Mouse (Mus musculus) neural tube, embryonic 13.5 days (tissue): ENCODE results near the gene March4. TPM values are rescaled to one million over a fixed set of nuclear protein-coding genes. Genes with fewer than 3 reads are reported as not detected.
A peak's percentile ranks its signal among the peaks of the same experiment; 100 is the strongest.

Experiments
- ATAC-seq: fragments of 200-750 bp; cut with Nextera tagmentation; 2 replicates; pipeline ENCODE4 v1.8.0; 2017; ENCODE audit warnings: low read depth, mild to moderate bottlenecking, moderate TSS enrichment, moderate library complexity
- H3K27ac ChIP-seq: fragments of 300-500 bp; sonication (generic); replicated peaks from 2 replicates; pipeline ENCODE4 v1.5.1; 2015; ENCODE audit warnings: moderate library complexity, mild to moderate bottlenecking, inconsistent platforms
- H3K27me3 ChIP-seq: fragments of 300-500 bp; sonication (generic); 2 replicates; pipeline ENCODE4 v1.6.1; 2015; ENCODE audit warnings: mild to moderate bottlenecking, inconsistent platforms
- H3K36me3 ChIP-seq: fragments of 300-500 bp; sonication (generic); 2 replicates; pipeline ENCODE4 v1.6.1; 2015; ENCODE audit warnings: mild to moderate bottlenecking, inconsistent platforms
- H3K4me1 ChIP-seq: fragments of 300-500 bp; sonication (generic); replicated peaks from 2 replicates; pipeline ENCODE4 v1.6.1; 2015; ENCODE audit warnings: inconsistent platforms
- H3K4me2 ChIP-seq: fragments of 300-500 bp; sonication (generic); 2 replicates; pipeline ENCODE4 v1.6.1; 2015; ENCODE audit warnings: inconsistent platforms, mild to moderate bottlenecking, moderate library complexity
- H3K4me3 ChIP-seq: fragments of 300-500 bp; sonication (generic); 2 replicates; pipeline ENCODE4 v1.5.1; 2015; ENCODE audit warnings: mild to moderate bottlenecking, inconsistent platforms
- H3K9ac ChIP-seq: fragments of 300-500 bp; sonication (generic); 2 replicates; pipeline ENCODE4 v1.6.1; 2015; ENCODE audit warnings: moderate library complexity, mild to moderate bottlenecking, inconsistent platforms
- H3K9me3 ChIP-seq: fragments of 300-500 bp; sonication (generic); 2 replicates; pipeline ENCODE4 v1.6.1; 2016; ENCODE audit warnings: inconsistent platforms
- WGBS: fragments of 180-500 bp; shearing (Covaris S2); methylation state at CpG from one replicate; pipeline ENCODE4 v1.1.7; 2015; 5-methylcytosine and 5-hydroxymethylcytosine counted together
- polyA plus RNA-seq: library from polyadenylated mRNA; unstranded; fragments of >200 nt; fragmentation: Nextera tagmentation; extraction: Ambion mirVana; gene quantifications from 2 replicates; pipeline ENCODE4 v1.2.1, GENCODE M21; 2015

Gene March4
- polyA plus RNA-seq, 1 experiment from 2014 or later: 7.8 TPM

GRCm38 (mm10) chr1:72567056-72567455, 30.3 kb upstream of the March4 start:
- Histone ChIP-seq H3K9ac (0 out of 2 replicates have a peak overlapping the region, but pooled peaks have one; percentile 38), H3K27ac (peak overlapping the region; percentile 7)
- WGBS: 28% methylated on average over 9 of the region's 9 CpGs

DNA sequence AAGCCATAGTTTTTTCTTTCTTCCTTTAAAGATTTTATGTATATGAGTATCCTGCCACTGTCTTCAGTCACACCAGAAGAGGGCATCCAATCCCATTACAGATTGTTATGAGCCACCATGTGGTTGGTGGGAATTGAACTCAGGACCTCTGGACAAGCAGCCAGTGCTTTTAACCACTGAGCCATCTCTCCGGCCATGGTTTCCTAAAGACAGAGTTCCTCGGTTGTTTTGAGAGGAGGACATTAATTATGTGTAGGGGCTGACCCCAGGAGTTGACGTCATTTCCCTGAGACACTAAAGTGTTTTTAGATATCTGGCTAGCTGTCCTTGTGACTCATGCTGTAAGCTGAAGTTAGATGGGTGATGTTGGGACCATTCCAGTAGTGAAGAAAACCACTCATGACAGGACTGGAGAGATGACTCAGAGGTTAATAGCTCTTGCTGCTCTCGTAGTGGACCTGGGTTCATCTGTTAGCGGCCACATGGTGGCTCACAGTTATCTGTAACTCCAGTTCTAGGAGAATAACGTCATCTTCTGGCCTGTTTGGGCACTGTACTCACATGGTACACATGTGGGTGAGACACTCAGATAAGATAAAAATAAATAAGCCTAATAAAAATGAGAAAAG, 27.7 kb upstream of the March4 start:
- Histone ChIP-seq H3K4me1 (0 out of 2 replicates have a peak, but pooled peaks cover 6% of the 10 kb centered on the region), H3K27ac (no peak overlapping the region), H3K36me3 (no peaks in the 10 kb centered on the region), H3K4me3 (no peak overlapping the region), H3K9me3 (no peaks in the 10 kb centered on the region), H3K27me3 (no peaks in the 10 kb centered on the region), H3K4me2 (no peak overlapping the region), H3K9ac (no peak overlapping the region)
- ATAC-seq: no peak
- 76% methylated on average over 6 of the region's 6 CpGs for WGBS

More at GRCm38 (mm10) chr1:72567056-72567455, 30.3 kb upstream of the March4 start:
- Histone ChIP-seq H3K27me3 (no peaks in the 10 kb centered on the region; the same call in 1 of the 2 replicates), H3K4me1 (0 out of 2 replicates have a peak, but pooled peaks cover 6% of the 10 kb centered on the region), H3K4me3 (peak overlapping the region; percentile 19), H3K36me3 (no peaks in the 10 kb centered on the region), H3K9me3 (no peaks in the 10 kb centered on the region), H3K4me2 (peak overlapping the region; percentile 41)
- ATAC-seq: no peak

DNA sequence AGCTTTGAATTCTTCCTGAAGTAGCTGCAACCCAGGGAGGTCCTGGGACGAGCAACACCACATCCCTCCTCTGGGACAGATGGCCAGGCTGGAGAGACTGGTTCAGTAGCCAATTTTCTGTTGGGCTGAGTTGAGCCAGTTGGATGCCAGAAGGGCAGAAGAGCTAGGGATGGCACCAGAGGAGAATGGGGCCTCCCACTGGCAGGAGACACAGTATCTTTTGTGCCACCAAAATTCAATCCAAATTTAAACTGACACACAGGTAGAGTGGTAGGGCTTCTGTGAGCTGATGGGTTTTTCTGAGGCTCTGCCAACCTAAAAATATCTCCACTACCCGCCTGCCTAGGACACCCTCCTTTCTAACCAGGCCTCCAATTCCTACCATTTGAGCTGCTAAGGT, 21.9 kb upstream of the March4 start:
- Histone ChIP-seq H3K4me1 (no peaks in the 10 kb centered on the region), H3K36me3 (no peaks in the 10 kb centered on the region), H3K27me3 (no peaks in the 10 kb centered on the region), H3K4me3 (no peak overlapping the region), H3K9ac (no peak overlapping the region), H3K4me2 (no peak overlapping the region), H3K27ac (no peak overlapping the region), H3K9me3 (no peaks in the 10 kb centered on the region)
- 33% methylated on average over 2 of the region's 2 CpGs for WGBS
- no peak for ATAC-seq

DNA sequence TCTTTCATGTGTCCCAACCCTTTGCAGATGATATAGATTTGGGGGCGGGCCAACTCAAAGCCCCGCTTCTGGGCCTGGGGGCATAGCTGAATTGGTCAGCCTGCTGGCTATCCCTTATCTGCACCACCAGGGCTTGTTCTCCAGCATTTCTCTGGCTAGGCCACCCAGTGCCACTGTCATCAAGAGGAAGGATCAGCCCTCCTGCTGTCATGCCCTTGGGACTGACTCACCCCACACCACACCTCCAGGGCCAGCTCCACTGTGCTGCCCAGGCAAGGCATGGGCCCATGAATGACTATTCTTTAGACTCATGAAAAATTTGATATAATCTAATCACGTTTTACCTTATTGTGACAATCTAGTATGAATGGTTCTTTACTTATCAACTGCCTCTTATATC, 19.7 kb upstream of the March4 start:
- no peaks in the 10 kb centered on the region for H3K36me3 ChIP-seq
- no peaks in the 10 kb centered on the region for H3K9me3 ChIP-seq

DNA sequence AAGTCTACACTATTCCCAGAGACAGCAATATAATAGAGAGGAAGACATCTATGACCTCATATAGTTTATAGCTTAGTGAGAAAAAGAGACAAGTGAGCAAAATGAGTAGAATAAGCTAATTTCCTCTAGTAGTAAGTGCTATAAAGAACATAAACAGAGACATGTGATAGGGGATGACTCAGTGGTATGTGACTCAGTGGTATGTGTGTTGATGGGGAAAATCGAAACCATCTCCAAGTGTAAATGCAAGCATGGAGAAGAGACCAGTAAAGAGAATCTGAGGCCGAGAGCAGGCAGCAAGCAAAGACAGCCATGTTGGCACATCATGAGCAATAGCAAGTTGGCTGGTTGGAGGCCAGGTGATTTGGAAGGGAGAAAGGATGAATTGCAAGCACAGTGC, 13.6 kb upstream of the March4 start:
- Histone ChIP-seq H3K9me3 (no peaks in the 10 kb centered on the region), H3K27ac (no peak overlapping the region), H3K4me2 (no peak overlapping the region), H3K27me3 (no peaks in the 10 kb centered on the region), H3K4me3 (no peak overlapping the region), H3K36me3 (no peaks in the 10 kb centered on the region), H3K9ac (no peak overlapping the region), H3K4me1 (no peaks in the 10 kb centered on the region)
- ATAC-seq: no peak
- 91% methylated on average over 2 of the region's 2 CpGs for WGBS

More for the DNA sequence above, 19.7 kb upstream of the March4 start:
- no peak for ATAC-seq
- no peak overlapping the region for H3K9ac ChIP-seq
- no peaks in the 10 kb centered on the region for H3K4me1 ChIP-seq
- 87% methylated on average over 3 of the region's 3 CpGs for WGBS
- H3K4me3 ChIP-seq: no peak overlapping the region
- H3K27ac ChIP-seq: no peak overlapping the region
- no peaks in the 10 kb centered on the region for H3K27me3 ChIP-seq
- no peak overlapping the region for H3K4me2 ChIP-seq

DNA sequence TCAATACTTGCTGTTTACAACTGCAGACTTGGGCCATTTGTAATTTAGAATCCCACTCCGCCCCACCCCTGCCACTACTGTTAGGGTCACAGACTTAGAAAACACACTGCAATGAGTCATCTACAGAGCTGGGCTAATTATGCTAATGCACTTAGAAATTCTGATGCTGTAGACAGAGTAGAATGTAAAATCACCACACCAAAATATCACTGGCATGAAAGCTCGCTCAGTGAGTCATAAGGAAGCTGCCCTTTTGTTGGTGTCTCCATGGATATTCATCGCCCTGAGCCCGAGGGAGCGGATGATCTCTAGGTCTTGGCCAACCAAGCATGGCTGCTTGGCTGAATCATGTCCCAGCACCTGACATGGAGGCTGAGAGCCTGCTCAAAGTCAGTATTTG, 1.5 kb upstream of the March4 start:
- peaks cover 47% of the 10 kb centered on the region for H3K4me1 ChIP-seq
- H3K27me3 ChIP-seq: 0 out of 2 replicates have a peak, but pooled peaks cover 8% of the 10 kb centered on the region
- 66% methylated on average over 5 of the region's 5 CpGs for WGBS
- 0 out of 2 replicates have a peak overlapping the region, but pooled peaks have one; percentile 5 for H3K27ac ChIP-seq
- peak overlapping the region; percentile 66 for H3K4me2 ChIP-seq
- no peak for ATAC-seq
- H3K9me3 ChIP-seq: no peaks in the 10 kb centered on the region
- no peak overlapping the region for H3K9ac ChIP-seq
- H3K4me3 ChIP-seq: no peak overlapping the region
- H3K36me3 ChIP-seq: no peaks in the 10 kb centered on the region

DNA sequence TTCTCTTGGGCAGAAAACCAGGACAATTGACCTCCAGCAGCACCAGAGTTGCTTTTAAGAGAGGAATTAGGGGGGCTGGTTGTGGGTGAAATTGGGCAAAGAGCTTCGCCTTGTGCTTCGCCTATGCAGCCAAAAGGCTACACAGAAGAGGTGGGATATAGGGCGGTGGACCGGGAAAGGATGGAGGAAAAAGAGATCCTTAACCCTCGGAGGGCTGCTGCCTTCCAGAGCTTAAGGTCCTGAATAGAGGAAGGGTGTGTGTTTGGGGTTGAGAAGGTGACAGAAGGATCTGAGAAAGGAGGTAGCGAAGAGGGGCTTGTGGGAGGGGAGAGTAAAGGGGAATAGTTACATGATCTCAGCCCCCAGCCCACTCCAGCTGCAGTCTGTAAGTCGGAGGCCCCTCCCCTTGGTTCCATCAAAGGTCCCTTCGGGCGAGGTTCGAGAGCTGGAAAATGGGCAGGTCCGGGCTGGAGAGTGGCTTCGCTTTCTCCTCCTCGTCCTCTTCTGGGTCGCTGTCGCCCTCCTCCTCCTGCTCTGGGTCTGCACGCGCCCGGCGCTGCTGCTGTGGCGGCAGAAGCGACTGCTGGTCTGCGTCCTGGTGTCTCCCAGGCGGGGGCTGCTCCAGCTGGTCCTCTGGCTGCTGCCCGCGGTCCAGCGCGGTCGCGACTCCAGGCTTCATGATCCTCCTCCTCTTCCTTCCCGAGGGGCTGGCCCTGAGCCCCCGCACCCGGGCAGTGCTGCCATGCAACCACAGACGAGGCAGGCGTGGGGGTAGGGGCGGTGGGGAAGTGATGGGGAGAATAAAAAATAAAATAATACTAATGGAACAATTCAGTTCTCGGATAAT, 782 bp downstream of the March4 start:
- Histone ChIP-seq H3K36me3 (no peaks in the 10 kb centered on the region), H3K27me3 (0 out of 2 replicates have a peak, but pooled peaks cover 8% of the 10 kb centered on the region), H3K4me3 (peak overlapping the region; percentile 68), H3K27ac (peak overlapping the region; percentile 92), H3K4me1 (peaks cover 65% of the 10 kb centered on the region), H3K4me2 (peak overlapping the region; percentile 66), H3K9me3 (no peaks in the 10 kb centered on the region), H3K9ac (peak overlapping the region; percentile 87)
- peak; percentile 81 for ATAC-seq
- WGBS: 2% methylated on average over 36 of the region's 36 CpGs

DNA sequence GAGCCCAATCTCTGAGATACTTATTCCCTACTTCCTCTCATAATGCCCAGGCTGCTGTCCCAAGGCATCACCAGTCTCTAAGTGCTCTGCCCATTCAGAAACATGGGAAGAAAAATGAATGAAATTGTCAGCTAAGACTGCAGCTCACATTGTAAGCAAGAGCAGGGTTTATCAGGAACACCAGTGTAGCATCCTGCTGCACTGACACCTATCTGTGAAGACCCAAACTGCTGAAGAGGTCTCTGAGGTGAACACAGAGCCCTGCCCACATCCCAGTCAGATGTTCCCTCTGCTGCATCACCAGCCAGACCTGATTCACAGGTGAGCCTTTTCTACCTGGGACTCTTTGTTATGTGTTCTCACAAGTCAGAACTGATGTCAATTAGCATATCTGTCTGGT, 3.3 kb downstream of the March4 start:
- peak overlapping the region; percentile 46; the same call in 1 of the 2 replicates for H3K27ac ChIP-seq
- ATAC-seq: no peak
- H3K4me2 ChIP-seq: peak overlapping the region; percentile 66
- peak overlapping the region; percentile 87 for H3K9ac ChIP-seq
- H3K27me3 ChIP-seq: 0 out of 2 replicates have a peak, but pooled peaks cover 8% of the 10 kb centered on the region
- no peaks in the 10 kb centered on the region for H3K9me3 ChIP-seq
- H3K36me3 ChIP-seq: no peaks in the 10 kb centered on the region
- H3K4me1 ChIP-seq: peaks cover 77% of the 10 kb centered on the region
- peak overlapping the region; percentile 68 for H3K4me3 ChIP-seq

GRCm38 (mm10) chr1:72532926-72533325, 3.8 kb downstream of the March4 start:
- Histone ChIP-seq H3K36me3 (no peaks in the 10 kb centered on the region), H3K4me1 (peaks cover 72% of the 10 kb centered on the region), H3K9me3 (no peaks in the 10 kb centered on the region), H3K27me3 (0 out of 2 replicates have a peak, but pooled peaks cover 8% of the 10 kb centered on the region), H3K4me2 (peak overlapping the region; percentile 66), H3K4me3 (peak overlapping the region; percentile 68), H3K27ac (peak overlapping the region; percentile 46; the same call in 1 of the 2 replicates), H3K9ac (peak overlapping the region; percentile 87)
- 71% methylated on average over 5 of the region's 5 CpGs for WGBS
- no peak for ATAC-seq

GRCm38 (mm10) chr1:72530516-72531196, 6.1 kb downstream of the March4 start:
- 84% methylated on average over 8 of the region's 8 CpGs for WGBS

GRCm38 (mm10) chr1:72529192-72529591, 7.5 kb downstream of the March4 start:
- ATAC-seq: no peak
- no peak overlapping the region for H3K27ac ChIP-seq
- 86% methylated on average over 4 of the region's 4 CpGs for WGBS

More at GRCm38 (mm10) chr1:72530516-72531196, 6.1 kb downstream of the March4 start:
- no peak for ATAC-seq
- Histone ChIP-seq H3K9ac (no peak overlapping the region; the same call in 1 of the 2 replicates), H3K4me1 (peaks cover 51% of the 10 kb centered on the region), H3K27me3 (0 out of 2 replicates have a peak, but pooled peaks cover 8% of the 10 kb centered on the region), H3K4me2 (peak overlapping the region; percentile 66), H3K27ac (no peak overlapping the region), H3K36me3 (no peaks in the 10 kb centered on the region), H3K9me3 (no peaks in the 10 kb centered on the region), H3K4me3 (peak overlapping the region; percentile 68; the same call in 1 of the 2 replicates)

More at GRCm38 (mm10) chr1:72529192-72529591, 7.5 kb downstream of the March4 start:
- Histone ChIP-seq H3K4me1 (peaks cover 37% of the 10 kb centered on the region), H3K4me3 (no peak overlapping the region), H3K9ac (no peak overlapping the region), H3K4me2 (no peak overlapping the region), H3K9me3 (no peaks in the 10 kb centered on the region), H3K27me3 (no peaks in the 10 kb centered on the region), H3K36me3 (no peaks in the 10 kb centered on the region)
